Mouse (Mus musculus): Measurements from ENCODE around the gene Aprt. TPM values are rescaled to one million over a fixed set of nuclear protein-coding genes. Genes with fewer than 3 reads are reported as not detected.
A peak's percentile ranks its signal among the peaks of the same experiment; 100 is the strongest.

The Aprt gene
- polyA plus RNA-seq, 1 experiment, result 177 TPM

DNA sequence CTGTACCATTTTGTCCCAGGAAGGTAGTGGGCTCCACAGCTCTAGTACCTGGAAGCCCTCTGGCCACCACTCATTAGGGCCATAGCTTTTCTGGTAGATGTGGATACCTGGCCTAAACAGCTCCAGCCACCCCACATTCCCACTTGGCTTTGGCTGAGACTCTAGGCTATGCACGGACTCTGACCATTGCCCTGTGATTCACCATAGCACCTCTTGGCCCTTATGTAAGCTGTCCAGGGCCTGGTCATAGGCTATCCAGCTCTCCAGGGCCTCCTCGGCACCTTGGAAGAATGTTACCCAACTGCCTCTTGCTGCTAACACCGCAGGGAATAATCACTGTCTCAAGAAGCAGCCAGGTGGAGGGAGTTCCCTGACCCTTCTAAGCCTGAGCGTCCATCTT, 47.5 kb downstream of the Aprt start:
- H3K4me3 ChIP-seq (ENCODE audit: insufficient read depth, low read depth, low read length), result no peak overlapping the region
- H3K36me3 ChIP-seq (ENCODE audit: control insufficient read depth, insufficient read depth, low read length), result no peaks in the 10 kb centered on the region
- no peak for TF ChIP-seq CTCF (conservative IDR thresholded peaks at IDR 0.05; ENCODE audit: insufficient read depth, insufficient read length, low read depth, low read length)
- no peak for TF ChIP-seq POLR2A (IDR thresholded peaks at IDR 0.05; ENCODE audit: low read depth, low read length)
- peak; percentile 94 for DNase-seq
- H3K4me1 ChIP-seq (ENCODE audit: control insufficient read depth, insufficient read depth, low read length), result peaks cover 61% of the 10 kb centered on the region
- peak overlapping the region; percentile 46 for H3K27ac ChIP-seq (ENCODE audit: insufficient read depth, low read depth, low read length)
- WGBS, result 58% methylated on average over 4 of the region's 4 CpGs
- no peaks in the 10 kb centered on the region for H3K27me3 ChIP-seq (replicated peaks; ENCODE audit: control insufficient read depth, insufficient read depth, low read length)

DNA sequence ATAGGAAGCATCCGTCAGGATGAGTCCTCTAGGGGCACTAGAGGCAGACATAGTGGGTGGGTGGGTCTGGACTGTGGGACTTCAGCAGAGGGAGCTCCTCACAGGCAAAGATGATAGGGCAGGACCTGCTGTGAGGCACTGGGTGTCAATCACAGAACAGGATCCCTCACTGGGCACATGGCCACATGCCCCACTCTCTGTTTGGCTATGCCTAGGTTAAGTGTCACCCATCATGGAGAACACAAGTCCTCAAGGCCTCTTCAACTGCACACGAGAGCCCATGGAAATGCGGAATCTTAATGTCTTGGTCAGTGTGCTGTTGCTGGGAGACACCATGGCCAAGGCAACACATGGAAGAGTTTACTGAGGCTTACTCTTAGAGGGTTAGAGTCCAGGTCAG, 48.8 kb downstream of the Aprt start:
- Histone ChIP-seq H3K27ac (ENCODE audit: insufficient read depth, low read depth, low read length) (no peak overlapping the region), H3K36me3 (ENCODE audit: control insufficient read depth, insufficient read depth, low read length) (no peaks in the 10 kb centered on the region), H3K27me3 (replicated peaks; ENCODE audit: control insufficient read depth, insufficient read depth, low read length) (no peaks in the 10 kb centered on the region), H3K4me1 (ENCODE audit: control insufficient read depth, insufficient read depth, low read length) (peaks cover 66% of the 10 kb centered on the region), H3K4me3 (ENCODE audit: insufficient read depth, low read depth, low read length) (no peak overlapping the region)
- TF ChIP-seq CTCF (conservative IDR thresholded peaks at IDR 0.05; ENCODE audit: insufficient read depth, insufficient read length, low read depth, low read length) (no peak), POLR2A (IDR thresholded peaks at IDR 0.05; ENCODE audit: low read depth, low read length) (no peak)
- DNase-seq, result no peak
- 88% methylated on average over 3 of the region's 3 CpGs for WGBS

DNA sequence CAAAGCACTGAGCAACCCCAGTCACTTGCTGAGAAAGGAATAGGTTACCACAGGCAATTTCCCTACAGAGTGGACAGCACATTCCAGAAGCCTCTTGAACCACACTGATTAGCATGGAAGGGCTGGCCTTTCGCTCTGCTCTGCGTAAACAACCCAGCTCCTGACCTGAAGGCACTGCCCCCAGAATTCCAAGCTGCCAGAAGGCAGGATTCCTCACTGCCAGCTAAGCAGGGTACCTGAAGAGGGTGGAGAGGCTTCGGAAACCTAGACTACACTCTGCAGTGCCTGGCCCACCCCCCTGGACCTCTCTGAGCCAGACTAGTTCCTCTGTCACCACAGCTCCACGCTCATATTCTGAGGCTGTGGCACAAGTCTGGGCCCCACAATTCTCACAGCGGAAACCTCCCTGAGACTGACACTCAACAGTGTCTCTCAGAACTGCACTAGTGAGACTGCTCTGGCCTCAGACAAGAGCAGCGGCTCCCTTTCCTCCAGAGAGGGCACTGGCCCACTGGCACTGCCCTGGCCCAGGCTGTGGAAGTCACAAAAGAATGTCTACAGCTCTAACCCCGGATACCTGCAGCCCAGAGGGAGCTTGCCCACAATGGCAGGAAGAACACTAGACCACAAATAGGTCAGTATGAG, 50.1 kb downstream of the Aprt start:
- H3K27me3 ChIP-seq (replicated peaks; ENCODE audit: control insufficient read depth, insufficient read depth, low read length), result no peaks in the 10 kb centered on the region
- no peak for TF ChIP-seq CTCF (conservative IDR thresholded peaks at IDR 0.05; ENCODE audit: insufficient read depth, insufficient read length, low read depth, low read length)
- TF ChIP-seq POLR2A (IDR thresholded peaks at IDR 0.05; ENCODE audit: low read depth, low read length), result no peak
- H3K27ac ChIP-seq (ENCODE audit: insufficient read depth, low read depth, low read length), result peak overlapping the region; percentile 95
- H3K36me3 ChIP-seq (ENCODE audit: control insufficient read depth, insufficient read depth, low read length), result no peaks in the 10 kb centered on the region
- WGBS, result 17% methylated on average over 7 of the region's 7 CpGs
- H3K4me1 ChIP-seq (ENCODE audit: control insufficient read depth, insufficient read depth, low read length), result peaks cover 64% of the 10 kb centered on the region
- DNase-seq, result peak; percentile 91
- no peak overlapping the region for H3K4me3 ChIP-seq (ENCODE audit: insufficient read depth, low read depth, low read length)

DNA sequence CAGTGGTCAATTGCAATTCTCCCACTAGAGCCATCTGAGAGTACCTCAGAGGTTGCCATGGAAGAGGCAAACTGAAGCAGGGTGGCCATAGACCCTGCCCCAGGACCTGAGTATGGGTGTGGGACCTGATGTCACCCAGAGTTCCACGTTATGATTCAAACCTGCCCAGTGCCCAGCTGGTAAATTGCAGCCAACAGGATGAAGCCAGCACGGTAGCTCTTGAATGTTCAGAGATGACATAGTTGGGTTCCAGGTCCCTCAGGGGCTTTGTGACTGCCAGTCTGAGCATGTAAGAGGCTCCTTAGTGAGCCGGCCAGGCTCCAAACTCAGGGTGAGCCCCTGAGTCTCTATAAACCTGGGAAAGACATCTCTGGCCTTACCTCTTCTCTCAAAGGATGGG, 50.6 kb downstream of the Aprt start:
- H3K36me3 ChIP-seq (ENCODE audit: control insufficient read depth, insufficient read depth, low read length), result no peaks in the 10 kb centered on the region
- H3K27ac ChIP-seq (ENCODE audit: insufficient read depth, low read depth, low read length), result peak overlapping the region; percentile 95
- DNase-seq, result no peak
- H3K4me1 ChIP-seq (ENCODE audit: control insufficient read depth, insufficient read depth, low read length), result peaks cover 64% of the 10 kb centered on the region
- no peaks in the 10 kb centered on the region for H3K27me3 ChIP-seq (replicated peaks; ENCODE audit: control insufficient read depth, insufficient read depth, low read length)
- WGBS, result 21% methylated on average over 3 of the region's 3 CpGs
- no peak overlapping the region for H3K4me3 ChIP-seq (ENCODE audit: insufficient read depth, low read depth, low read length)
- TF ChIP-seq CTCF (conservative IDR thresholded peaks at IDR 0.05; ENCODE audit: insufficient read depth, insufficient read length, low read depth, low read length) (no peak), POLR2A (IDR thresholded peaks at IDR 0.05; ENCODE audit: low read depth, low read length) (no peak)

DNA sequence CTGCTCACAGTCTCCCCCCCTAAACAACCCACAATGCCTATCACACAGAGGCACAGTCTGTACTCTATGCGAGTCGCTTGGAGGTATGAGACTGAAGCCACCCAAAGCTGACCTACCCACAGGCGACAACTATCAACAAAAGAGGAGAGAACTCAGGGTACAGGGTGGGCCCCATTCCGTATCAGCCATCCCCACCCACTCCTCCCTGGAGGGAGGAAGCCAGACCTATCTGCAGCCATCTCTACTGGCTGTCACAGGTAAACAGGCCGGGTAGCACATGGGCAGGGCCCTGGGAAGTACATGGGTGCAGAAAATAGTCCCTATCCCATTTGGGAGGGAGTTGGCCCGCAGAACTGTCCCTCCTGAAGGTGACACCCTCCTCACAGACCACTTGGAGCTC, 51.7 kb downstream of the Aprt start:
- 73% methylated on average over 6 of the region's 6 CpGs for WGBS
- peaks cover 57% of the 10 kb centered on the region for H3K4me1 ChIP-seq (ENCODE audit: control insufficient read depth, insufficient read depth, low read length)
- H3K4me3 ChIP-seq (ENCODE audit: insufficient read depth, low read depth, low read length), result no peak overlapping the region
- no peak for DNase-seq
- TF ChIP-seq POLR2A (IDR thresholded peaks at IDR 0.05; ENCODE audit: low read depth, low read length), result no peak
- TF ChIP-seq CTCF (conservative IDR thresholded peaks at IDR 0.05; ENCODE audit: insufficient read depth, insufficient read length, low read depth, low read length), result no peak
- peak overlapping the region; percentile 95 for H3K27ac ChIP-seq (ENCODE audit: insufficient read depth, low read depth, low read length)
- no peaks in the 10 kb centered on the region for H3K36me3 ChIP-seq (ENCODE audit: control insufficient read depth, insufficient read depth, low read length)
- no peaks in the 10 kb centered on the region for H3K27me3 ChIP-seq (replicated peaks; ENCODE audit: control insufficient read depth, insufficient read depth, low read length)

Other genes with a start within 250 kb of the Aprt start
- 0.05 TPM in 1 of 2 replicates, not detected in the other for gene Trhr2, start 216.2 kb downstream of the Aprt start, polyA plus RNA-seq (2012; rRNA removed)
- 23.3 and 24.1 TPM in 2 replicates for gene Zc3h18, start 200.3 kb downstream of the Aprt start, polyA plus RNA-seq (2012; rRNA removed)
- gene Il17c, start 154.9 kb downstream of the Aprt start, polyA plus RNA-seq (2012; rRNA removed), result 0.11 TPM in 1 of 2 replicates, not detected in the other
- gene Cyba, start 144.0 kb downstream of the Aprt start, polyA plus RNA-seq (2012; rRNA removed), result 1,266 and 1,342 TPM in 2 replicates
- gene Mvd, start 133.5 kb downstream of the Aprt start, polyA plus RNA-seq (2012; rRNA removed), result 68.7 and 77.3 TPM in 2 replicates
- 1.6 and 1.7 TPM in 2 replicates for gene Snai3, start 116.2 kb downstream of the Aprt start, polyA plus RNA-seq (2012; rRNA removed)
- 64.4 and 64.5 TPM in 2 replicates for gene Rnf166, start 100.8 kb downstream of the Aprt start, polyA plus RNA-seq (2012; rRNA removed)
- 16.8 and 21.1 TPM in 2 replicates for gene Ctu2, start 100.8 kb downstream of the Aprt start, polyA plus RNA-seq (2012; rRNA removed)
- 102 and 121 TPM in 2 replicates for gene Piezo1, start 25.6 kb downstream of the Aprt start, polyA plus RNA-seq (2012; rRNA removed)
- 7.1 and 8.6 TPM in 2 replicates for gene Cdt1, start 8.9 kb downstream of the Aprt start, polyA plus RNA-seq (2012; rRNA removed)
- 36.2 and 44.5 TPM in 2 replicates for gene Galns, start 34.6 kb upstream of the Aprt start, polyA plus RNA-seq (2012; rRNA removed)
- gene Trappc2l, start 34.7 kb upstream of the Aprt start, polyA plus RNA-seq (2012; rRNA removed), result 258 and 302 TPM in 2 replicates
- 0.11 TPM in 2 replicates for gene Pabpn1l, start 45.8 kb upstream of the Aprt start, polyA plus RNA-seq (2012; rRNA removed)
- gene Cbfa2t3, start 122.2 kb upstream of the Aprt start, polyA plus RNA-seq (2012; rRNA removed), result 5.5 and 6.7 TPM in 2 replicates
- 73.9 and 74.9 TPM in 2 replicates for gene Acsf3, start 198.6 kb upstream of the Aprt start, polyA plus RNA-seq (2012; rRNA removed)

Data from kidney, adult 2 months (tissue).